Mouse (Mus musculus) kidney, embryonic 15.5 days (tissue): ENCODE measurements at regions not wholly inside any gene's neighbourhood (a gene's known extent, or its start where the extent isn't known, plus 50 kb on each side); places are given as distances from the start of the nearest gene placed in this dataset.
A peak's percentile ranks its signal among the peaks of the same experiment; 100 is the strongest.

Experiments used
- ATAC-seq: fragments of 200-750 bp; cut with Nextera tagmentation; replicated peaks from 2 replicates; pipeline ENCODE4 v1.8.0; 2017; ENCODE audit warnings: moderate TSS enrichment; ENCODE audit not compliant: low FRiP score
- H3K27ac ChIP-seq: fragments of 300-500 bp; sonication (generic); 2 replicates; pipeline ENCODE4 v1.5.1; 2015; ENCODE audit warnings: mild to moderate bottlenecking, inconsistent platforms
- H3K27me3 ChIP-seq: fragments of 300-500 bp; sonication (generic); 2 replicates; pipeline ENCODE4 v1.6.1; 2015; ENCODE audit warnings: inconsistent platforms
- H3K36me3 ChIP-seq: fragments of 300-500 bp; sonication (generic); 2 replicates; pipeline ENCODE4 v1.6.1; 2015; ENCODE audit warnings: inconsistent platforms
- H3K4me1 ChIP-seq: fragments of 300-500 bp; sonication (generic); 2 replicates; pipeline ENCODE4 v1.6.1; 2015; ENCODE audit warnings: inconsistent platforms
- H3K4me2 ChIP-seq: fragments of 300-500 bp; sonication (generic); 2 replicates; pipeline ENCODE4 v1.6.1; 2015; ENCODE audit warnings: moderate library complexity, mild to moderate bottlenecking, inconsistent platforms
- H3K4me3 ChIP-seq: fragments of 300-500 bp; sonication (generic); replicated peaks from 2 replicates; pipeline ENCODE4 v1.5.1; 2015; ENCODE audit warnings: mild to moderate bottlenecking, inconsistent platforms
- H3K9ac ChIP-seq: fragments of 300-500 bp; sonication (generic); 2 replicates; pipeline ENCODE4 v1.6.1; 2015; ENCODE audit warnings: mild to moderate bottlenecking, inconsistent platforms
- H3K9me3 ChIP-seq: fragments of 300-500 bp; sonication (generic); replicated peaks from 2 replicates; pipeline ENCODE4 v1.6.1; 2016; ENCODE audit warnings: inconsistent platforms
- WGBS: fragments of 180-500 bp; shearing (Covaris S2); methylation state at CpG from one replicate; pipeline ENCODE4 v1.1.7; 2015; ENCODE audit warnings: mixed read lengths; 5-methylcytosine and 5-hydroxymethylcytosine counted together

- H3K36me3 ChIP-seq, result no peaks in the 10 kb centered on the region
- no peak overlapping the region for H3K9ac ChIP-seq
- ATAC-seq, result no peak
- H3K4me3 ChIP-seq, result no peak overlapping the region
- no peaks in the 10 kb centered on the region for H3K4me1 ChIP-seq
- H3K4me2 ChIP-seq, result no peak overlapping the region
- H3K27me3 ChIP-seq, result no peaks in the 10 kb centered on the region
- H3K27ac ChIP-seq, result no peak overlapping the region
- WGBS, result 77% methylated on average over 8 of the region's 16 CpGs
- no peaks in the 10 kb centered on the region for H3K9me3 ChIP-seq
These were observed 52.7 kb upstream of the Trpc4 start for GRCm38 (mm10) chr3:54103098-54103497.

GRCm38 (mm10) chr3:54083634-54084033 is 72.2 kb upstream of the Trpc4 start:
- Histone ChIP-seq H3K9ac (no peak overlapping the region), H3K9me3 (no peaks in the 10 kb centered on the region), H3K36me3 (no peaks in the 10 kb centered on the region), H3K4me3 (no peak overlapping the region), H3K4me2 (no peak overlapping the region), H3K27me3 (no peaks in the 10 kb centered on the region), H3K4me1 (no peaks in the 10 kb centered on the region), H3K27ac (no peak overlapping the region)
- whole genome bisulfite sequencing, result 57% methylated on average over 6 of the region's 6 CpGs
- no peak for ATAC-seq

GRCm38 (mm10) chr3:54076461-54076860 is 79.4 kb upstream of the Trpc4 start:
- Histone ChIP-seq H3K9me3 (no peaks in the 10 kb centered on the region), H3K4me3 (no peak overlapping the region), H3K27ac (no peak overlapping the region), H3K4me2 (no peak overlapping the region), H3K4me1 (no peaks in the 10 kb centered on the region), H3K36me3 (no peaks in the 10 kb centered on the region), H3K27me3 (no peaks in the 10 kb centered on the region), H3K9ac (no peak overlapping the region)
- WGBS, result 73% methylated on average over 5 of the region's 5 CpGs
- ATAC-seq, result no peak

GRCm38 (mm10) chr3:54060653-54061052 is 95.2 kb upstream of the Trpc4 start:
- no peak overlapping the region for H3K4me2 ChIP-seq
- H3K27ac ChIP-seq, result no peak overlapping the region
- H3K4me1 ChIP-seq, result no peaks in the 10 kb centered on the region
- 33% methylated on average over 1 of the region's 1 CpGs for WGBS
- ATAC-seq, result no peak
- H3K27me3 ChIP-seq, result no peaks in the 10 kb centered on the region
- no peak overlapping the region for H3K4me3 ChIP-seq
- no peaks in the 10 kb centered on the region for H3K36me3 ChIP-seq
- H3K9me3 ChIP-seq, result no peaks in the 10 kb centered on the region
- H3K9ac ChIP-seq, result no peak overlapping the region

GRCm38 (mm10) chr3:54054376-54054775 is 101.5 kb upstream of the Trpc4 start:
- ATAC-seq, result no peak
- 86% methylated on average over 7 of the region's 7 CpGs for WGBS
- H3K9ac ChIP-seq, result no peak overlapping the region
- no peaks in the 10 kb centered on the region for H3K36me3 ChIP-seq
- no peaks in the 10 kb centered on the region for H3K27me3 ChIP-seq
- no peak overlapping the region for H3K4me2 ChIP-seq
- no peak overlapping the region for H3K27ac ChIP-seq
- H3K4me3 ChIP-seq, result no peak overlapping the region
- no peaks in the 10 kb centered on the region for H3K9me3 ChIP-seq
- no peaks in the 10 kb centered on the region for H3K4me1 ChIP-seq

GRCm38 (mm10) chr3:54049370-54049769 is 106.5 kb upstream of the Trpc4 start:
- H3K4me1 ChIP-seq, result no peaks in the 10 kb centered on the region
- H3K9me3 ChIP-seq, result no peaks in the 10 kb centered on the region
- H3K4me2 ChIP-seq, result no peak overlapping the region
- no peak overlapping the region for H3K27ac ChIP-seq
- no peak for ATAC-seq
- H3K36me3 ChIP-seq, result no peaks in the 10 kb centered on the region
- no peak overlapping the region for H3K4me3 ChIP-seq
- WGBS, result 39% methylated on average over 2 of the region's 2 CpGs
- no peak overlapping the region for H3K9ac ChIP-seq
- no peaks in the 10 kb centered on the region for H3K27me3 ChIP-seq

- H3K9me3 ChIP-seq, result no peaks in the 10 kb centered on the region
- H3K4me1 ChIP-seq, result no peaks in the 10 kb centered on the region
- H3K27ac ChIP-seq, result no peak overlapping the region
- H3K9ac ChIP-seq, result no peak overlapping the region
- H3K27me3 ChIP-seq, result no peaks in the 10 kb centered on the region
- no peak overlapping the region for H3K4me2 ChIP-seq
- WGBS, result 62% methylated on average over 3 of the region's 3 CpGs
- no peak for ATAC-seq
- H3K36me3 ChIP-seq, result no peaks in the 10 kb centered on the region
- H3K4me3 ChIP-seq, result no peak overlapping the region
These were observed 107.7 kb upstream of the Trpc4 start for GRCm38 (mm10) chr3:54048091-54048670.

- WGBS, result 42% methylated on average over 4 of the region's 4 CpGs
- Histone ChIP-seq H3K9me3 (no peaks in the 10 kb centered on the region), H3K27me3 (no peaks in the 10 kb centered on the region), H3K4me1 (0 out of 2 replicates have a peak, but pooled peaks cover 4% of the 10 kb centered on the region), H3K9ac (no peak overlapping the region), H3K27ac (no peak overlapping the region), H3K4me2 (no peak overlapping the region), H3K36me3 (no peaks in the 10 kb centered on the region), H3K4me3 (no peak overlapping the region)
- ATAC-seq, result no peak
These were observed 128.5 kb upstream of the Trpc4 start for GRCm38 (mm10) chr3:54027365-54027764.

- ATAC-seq, result no peak
- Histone ChIP-seq H3K36me3 (no peaks in the 10 kb centered on the region), H3K4me3 (no peak overlapping the region), H3K9me3 (no peaks in the 10 kb centered on the region), H3K4me2 (no peak overlapping the region), H3K4me1 (0 out of 2 replicates have a peak, but pooled peaks cover 5% of the 10 kb centered on the region), H3K27ac (no peak overlapping the region), H3K27me3 (no peaks in the 10 kb centered on the region), H3K9ac (no peak overlapping the region)
- 75% methylated on average over 4 of the region's 4 CpGs for WGBS
These were observed 135.6 kb upstream of the Trpc4 start for GRCm38 (mm10) chr3:54020196-54020595.

GRCm38 (mm10) chr3:54017943-54018649 is 137.7 kb upstream of the Trpc4 start:
- no peak overlapping the region for H3K4me2 ChIP-seq
- 0 out of 2 replicates have a peak, but pooled peaks cover 5% of the 10 kb centered on the region for H3K4me1 ChIP-seq
- H3K9me3 ChIP-seq, result no peaks in the 10 kb centered on the region
- no peak overlapping the region for H3K9ac ChIP-seq
- WGBS, result 34% methylated on average over 4 of the region's 4 CpGs
- H3K4me3 ChIP-seq, result no peak overlapping the region
- H3K27ac ChIP-seq, result no peak overlapping the region
- H3K36me3 ChIP-seq, result no peaks in the 10 kb centered on the region
- no peak for ATAC-seq
- no peaks in the 10 kb centered on the region for H3K27me3 ChIP-seq

- H3K4me3 ChIP-seq, result no peak overlapping the region
- WGBS, result 52% methylated on average over 5 of the region's 5 CpGs
- ATAC-seq, result peak; percentile 58; the same call in 1 of the 2 replicates
These were observed 139.0 kb upstream of the Trpc4 start for GRCm38 (mm10) chr3:54016877-54017276.

GRCm38 (mm10) chr3:54011016-54011415 is 144.8 kb upstream of the Trpc4 start:
- 94% methylated on average over 2 of the region's 2 CpGs for WGBS
- no peaks in the 10 kb centered on the region for H3K4me1 ChIP-seq

More at GRCm38 (mm10) chr3:54016877-54017276, 139.0 kb upstream of the Trpc4 start:
- Histone ChIP-seq H3K9me3 (no peaks in the 10 kb centered on the region), H3K4me1 (0 out of 2 replicates have a peak, but pooled peaks cover 5% of the 10 kb centered on the region), H3K36me3 (no peaks in the 10 kb centered on the region), H3K9ac (no peak overlapping the region), H3K27ac (no peak overlapping the region), H3K27me3 (no peaks in the 10 kb centered on the region), H3K4me2 (no peak overlapping the region)

More at GRCm38 (mm10) chr3:54011016-54011415, 144.8 kb upstream of the Trpc4 start:
- Histone ChIP-seq H3K4me3 (no peak overlapping the region), H3K9me3 (no peaks in the 10 kb centered on the region), H3K27me3 (no peaks in the 10 kb centered on the region), H3K27ac (no peak overlapping the region), H3K9ac (no peak overlapping the region), H3K4me2 (no peak overlapping the region), H3K36me3 (no peaks in the 10 kb centered on the region)
- no peak for ATAC-seq
